18 mouse cellular contexts compared by ENCODE assay signal in the genomic region with DNA sequence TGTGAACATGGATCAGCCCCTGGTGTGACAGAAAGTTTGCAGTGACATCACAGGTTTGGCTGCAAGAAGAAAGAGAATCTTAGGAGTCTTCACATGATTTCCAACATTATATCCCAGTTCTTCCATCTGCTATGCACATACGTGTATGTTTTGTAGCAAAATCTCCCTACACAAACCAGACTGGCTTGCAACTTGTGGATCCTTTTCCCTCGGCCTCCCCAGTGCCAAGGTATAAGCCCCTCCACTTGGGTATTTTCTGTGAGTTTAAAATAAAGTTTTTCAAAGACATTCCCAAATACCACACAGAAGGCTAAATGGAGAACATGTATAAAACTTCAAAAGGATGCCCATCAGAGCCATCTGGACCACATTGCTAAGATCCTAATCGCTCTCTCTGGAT.
DNase-seq lines count a peak whose midpoint lies in the region; ATAC-seq and TF ChIP-seq lines count a peak whose summit lies in the region.
"Had no signal": no experiment of that assay in that cellular context is flagged by ENCODE, and none has a peak within 500 bp of the region (broad histone marks: within the 10 kb centered on the region; RNA-seq: fewer than 3 reads in every experiment).

No protein-coding gene starts in this region.

- no peak overlapping the region for H3K27ac ChIP-seq in forebrain, embryonic 14.5 days (ENCODE audit: low read depth, low read length)
- H3K27ac ChIP-seq in forebrain, embryonic 10.5 days: no peak overlapping the region
- peak overlapping the region; percentile 35 for H3K27ac ChIP-seq in heart, embryonic 15.5 days
- H3K27ac ChIP-seq in lung, embryonic 15.5 days: 0 out of 2 replicates have a peak overlapping the region, but pooled peaks have one; percentile 8
- H3K27ac ChIP-seq in cerebellum, adult 2 months (ENCODE audit: insufficient read depth, low read length): no peak overlapping the region
- H3K27ac ChIP-seq: hindbrain, embryonic 14.5 days; kidney, embryonic 15.5 days; liver, embryonic 15.5 days had no signal

- no peak overlapping the region for H3K9ac ChIP-seq in forebrain, embryonic 14.5 days (ENCODE audit: low read length)
- H3K9ac ChIP-seq in heart, embryonic 15.5 days: no peak overlapping the region
- H3K9ac ChIP-seq in lung, embryonic 15.5 days: no peak overlapping the region
- H3K9ac ChIP-seq: hindbrain, embryonic 14.5 days; kidney, embryonic 15.5 days; liver, embryonic 15.5 days had no signal

- H3K4me3 ChIP-seq in forebrain, embryonic 14.5 days (ENCODE audit: low read depth, low read length): no peak overlapping the region
- no peak overlapping the region for H3K4me3 ChIP-seq in forebrain, embryonic 10.5 days
- H3K4me3 ChIP-seq in heart, embryonic 15.5 days: no peak overlapping the region
- H3K4me3 ChIP-seq in lung, embryonic 15.5 days: no peak overlapping the region
- H3K4me3 ChIP-seq in cerebellum, adult 2 months (replicated peaks; ENCODE audit: insufficient read depth, low read depth, low read length): no peak overlapping the region
- H3K4me3 ChIP-seq: kidney, embryonic 15.5 days; liver, embryonic 15.5 days had no signal

- TF ChIP-seq CTCF in cerebellum, adult 2 months (IDR thresholded peaks at IDR 0.05; ENCODE audit: borderline replicate concordance, insufficient read depth, low read depth, low read length): no peak

- WGBS in forebrain, embryonic 14.5 days: 87% methylated on average over 3 of the region's 3 CpGs
- 84% methylated on average over 3 of the region's 3 CpGs for WGBS in forebrain, embryonic 10.5 days
- WGBS in heart, embryonic 15.5 days: 80% methylated on average over 3 of the region's 3 CpGs
- WGBS in lung, embryonic 15.5 days: 83% methylated on average over 3 of the region's 3 CpGs
- WGBS in cerebellum, adult 2 months: 73% methylated on average over 3 of the region's 3 CpGs

- H3K4me1 ChIP-seq in forebrain, embryonic 14.5 days (ENCODE audit: control insufficient read depth, insufficient read depth, low read length): no peaks in the 10 kb centered on the region
- peaks cover 3% of the 10 kb centered on the region; the same call in 1 of the 2 replicates for H3K4me1 ChIP-seq in forebrain, embryonic 10.5 days
- peaks cover 10% of the 10 kb centered on the region for H3K4me1 ChIP-seq in heart, embryonic 15.5 days (replicated peaks)
- no peaks in the 10 kb centered on the region; the same call in 1 of the 2 replicates for H3K4me1 ChIP-seq in lung, embryonic 15.5 days
- no peaks in the 10 kb centered on the region for H3K4me1 ChIP-seq in cerebellum, adult 2 months (ENCODE audit: control insufficient read depth, insufficient read depth, low read length)
- H3K4me1 ChIP-seq: kidney, embryonic 15.5 days had no signal

- H3K4me2 ChIP-seq in forebrain, embryonic 14.5 days (ENCODE audit: low read length): no peak overlapping the region
- no peak overlapping the region for H3K4me2 ChIP-seq in heart, embryonic 15.5 days
- no peak overlapping the region for H3K4me2 ChIP-seq in lung, embryonic 15.5 days
- H3K4me2 ChIP-seq: hindbrain, embryonic 14.5 days; kidney, embryonic 15.5 days; liver, embryonic 15.5 days; midbrain, embryonic 11.5 days had no signal

- intact Hi-C loops in heart, postnatal 14 days (cut with DNase I): no loop called here

- no peaks in the 10 kb centered on the region for H3K9me3 ChIP-seq in forebrain, embryonic 14.5 days (replicated peaks; ENCODE audit: control insufficient read depth, low read length)
- no peaks in the 10 kb centered on the region for H3K9me3 ChIP-seq in forebrain, embryonic 10.5 days
- no peaks in the 10 kb centered on the region for H3K9me3 ChIP-seq in heart, embryonic 15.5 days (replicated peaks)
- H3K9me3 ChIP-seq in lung, embryonic 15.5 days: no peaks in the 10 kb centered on the region
- H3K9me3 ChIP-seq: G1E; kidney, embryonic 15.5 days; liver, embryonic 15.5 days had no signal

- ATAC-seq in forebrain, embryonic 14.5 days: 0 out of 2 replicates have a peak, but pooled peaks have one; percentile 38
- ATAC-seq in heart, embryonic 15.5 days (replicated peaks; ENCODE audit: insufficient number of reproducible peaks, insufficient read depth, low FRiP score, low read depth): no peak
- no peak for ATAC-seq in lung, embryonic 15.5 days (ENCODE audit: borderline replicate concordance, extremely low read depth, low FRiP score, low TSS enrichment)
- ATAC-seq: activated CD4-positive, CD25-positive, alpha-beta regulatory T cell, adult 4 months; intestine, embryonic 16.5 days had no signal

- no peak for DNase-seq in forebrain, embryonic 14.5 days (ENCODE audit: low spot score)
- DNase-seq in forebrain, embryonic 10.5 days (ENCODE audit: extremely low spot score, low spot score): no peak
- no peak for DNase-seq in heart, postnatal 14 days
- no peak for DNase-seq in lung, postnatal 25 days (ENCODE audit: low spot score)
- no peak for DNase-seq in cerebellum, adult 2 months
- DNase-seq: cerebellum, adult 11 months; embryo, embryonic 11 days; right cerebral cortex, postnatal 25 days; thymus, postnatal 36 days had no signal

- H3K27me3 ChIP-seq in forebrain, embryonic 14.5 days (replicated peaks; ENCODE audit: control insufficient read depth, insufficient read depth, low read length): no peaks in the 10 kb centered on the region
- no peaks in the 10 kb centered on the region for H3K27me3 ChIP-seq in forebrain, embryonic 10.5 days (ENCODE audit: poor library complexity, severe bottlenecking)
- H3K27me3 ChIP-seq in heart, embryonic 15.5 days: no peaks in the 10 kb centered on the region
- no peaks in the 10 kb centered on the region for H3K27me3 ChIP-seq in lung, embryonic 15.5 days
- H3K27me3 ChIP-seq in cerebellum, adult 2 months (ENCODE audit: control insufficient read depth, insufficient read depth, low read length): peaks cover 1% of the 10 kb centered on the region; the same call in 1 of the 2 replicates
- H3K27me3 ChIP-seq: kidney, embryonic 15.5 days; liver, embryonic 15.5 days had no signal

- TF ChIP-seq POLR2A in cerebellum, adult 2 months (IDR thresholded peaks at IDR 0.05; ENCODE audit: borderline replicate concordance, insufficient read depth, low read length): no peak

- no peaks in the 10 kb centered on the region for H3K36me3 ChIP-seq in forebrain, embryonic 14.5 days (ENCODE audit: control insufficient read depth, insufficient read depth, low read length)
- no peaks in the 10 kb centered on the region for H3K36me3 ChIP-seq in forebrain, embryonic 10.5 days (replicated peaks)
- no peaks in the 10 kb centered on the region for H3K36me3 ChIP-seq in heart, embryonic 15.5 days
- H3K36me3 ChIP-seq in lung, embryonic 15.5 days: no peaks in the 10 kb centered on the region
- H3K36me3 ChIP-seq: G1E; kidney, embryonic 15.5 days; liver, embryonic 15.5 days had no signal

Comparison
In these comparisons a context has a peak if more than half of its experiments do, and no peak if none do; other contexts are left out.
1. H3K27ac ChIP-seq: peak in heart, embryonic 15.5 days (single experiment) and lung, embryonic 15.5 days (single experiment); none in forebrain, embryonic 14.5 days (single experiment), forebrain, embryonic 10.5 days (single experiment) and cerebellum, adult 2 months (single experiment).